Comparison of ENCODE assay signal across 11 mouse cellular contexts in the genomic region with DNA sequence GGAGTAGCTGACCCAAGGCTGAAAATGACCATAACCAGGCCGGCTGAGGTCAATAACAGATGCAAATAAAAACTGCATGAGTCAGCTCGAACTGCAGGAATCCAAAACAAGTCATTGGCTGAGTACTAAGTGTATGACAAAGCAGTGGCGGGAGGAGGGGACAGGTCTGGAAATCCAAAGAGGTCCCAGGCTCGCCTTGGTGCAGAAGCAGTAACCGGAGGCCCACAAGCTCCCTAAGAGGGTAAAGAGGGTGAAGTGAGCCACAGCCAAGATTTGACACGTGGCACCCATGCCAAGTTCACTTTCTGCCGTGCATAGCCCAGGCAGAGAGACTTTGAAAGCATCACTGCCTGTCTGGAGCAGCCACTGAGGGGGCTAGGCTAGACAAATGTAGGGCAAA. TPM values are rescaled to one million over a fixed set of nuclear protein-coding genes. Genes with fewer than 3 reads are reported as not detected.
A peak's percentile ranks its signal among the peaks of the same experiment; 100 is the strongest.
DNase-seq lines count a peak whose midpoint lies in the region; ATAC-seq and TF ChIP-seq lines count a peak whose summit lies in the region.
"Had no signal": no experiment of that assay in that cellular context is flagged by ENCODE, and none has a peak within 500 bp of the region (broad histone marks: within the 10 kb centered on the region; RNA-seq: fewer than 3 reads in every experiment).

No protein-coding gene starts in this region.

- intact Hi-C loops in gastrocnemius, adult 2 months (cut with DNase I) = no loop called here

- H3K4me2 ChIP-seq in kidney, embryonic 15.5 days = no peak overlapping the region
- no peak overlapping the region for H3K4me2 ChIP-seq in midbrain, embryonic 16.5 days (ENCODE audit: low read length)
- H3K4me2 ChIP-seq: hindbrain, embryonic 15.5 days had no signal

- no peaks in the 10 kb centered on the region for H3K27me3 ChIP-seq in kidney, adult 2 months (replicated peaks; ENCODE audit: control insufficient read depth, insufficient read depth, low read length)
- H3K27me3 ChIP-seq in kidney, embryonic 15.5 days = no peaks in the 10 kb centered on the region; the same call in 1 of the 2 replicates
- peaks cover 6% of the 10 kb centered on the region; the same call in 1 of the 2 replicates for H3K27me3 ChIP-seq in limb, embryonic 10.5 days (ENCODE audit: low read depth, poor library complexity, severe bottlenecking)
- no peaks in the 10 kb centered on the region for H3K27me3 ChIP-seq in midbrain, embryonic 16.5 days (ENCODE audit: control insufficient read depth, insufficient read depth, low read depth, low read length)
- H3K27me3 ChIP-seq: hindbrain, embryonic 15.5 days had no signal

- TF ChIP-seq POLR2A in kidney, adult 2 months (IDR thresholded peaks at IDR 0.05; ENCODE audit: low read depth, low read length) = no peak

- peak; percentile 62 for DNase-seq in kidney, adult 2 months
- DNase-seq in MN1 (ENCODE audit: low spot score) = peak; percentile 43
- DNase-seq in gastrocnemius, adult 2 months = peak; percentile 63
- DNase-seq in limb, embryonic 10.5 days (ENCODE audit: low spot score) = no peak
- no peak for DNase-seq in layer of hippocampus, adult 18-20 months (ENCODE audit: low spot score in 2 of 2)
- DNase-seq: thymus, postnatal 25 days had no signal

- no peak for TF ChIP-seq CTCF in kidney, adult 2 months (conservative IDR thresholded peaks at IDR 0.05; ENCODE audit: insufficient read depth, insufficient read length, low read depth, low read length)
- no peak for TF ChIP-seq CTCF in gastrocnemius, adult 2 months (IDR thresholded peaks at IDR 0.05)

- no peak overlapping the region for H3K9ac ChIP-seq in kidney, embryonic 15.5 days
- no peak overlapping the region for H3K9ac ChIP-seq in midbrain, embryonic 16.5 days (ENCODE audit: low read depth, low read length)
- H3K9ac ChIP-seq: hindbrain, embryonic 15.5 days had no signal

- H3K4me1 ChIP-seq in kidney, adult 2 months (ENCODE audit: control insufficient read depth, insufficient read depth, low read length) = peaks cover 5% of the 10 kb centered on the region; the same call in 1 of the 2 replicates
- peaks cover 36% of the 10 kb centered on the region for H3K4me1 ChIP-seq in kidney, embryonic 15.5 days
- peaks cover 51% of the 10 kb centered on the region for H3K4me1 ChIP-seq in limb, embryonic 10.5 days
- peaks cover 18% of the 10 kb centered on the region for H3K4me1 ChIP-seq in midbrain, embryonic 16.5 days (ENCODE audit: control insufficient read depth, insufficient read depth, low read length)

- H3K4me3 ChIP-seq in kidney, adult 2 months (ENCODE audit: insufficient read depth, low read depth, low read length) = no peak overlapping the region
- H3K4me3 ChIP-seq in kidney, embryonic 15.5 days (replicated peaks) = no peak overlapping the region
- H3K4me3 ChIP-seq in gastrocnemius, adult 2 months = peak overlapping the region; percentile 38
- no peak overlapping the region for H3K4me3 ChIP-seq in limb, embryonic 10.5 days
- no peak overlapping the region for H3K4me3 ChIP-seq in midbrain, embryonic 16.5 days (ENCODE audit: low read depth, low read length)
- H3K4me3 ChIP-seq: forebrain, embryonic 10.5 days; hindbrain, embryonic 15.5 days had no signal

- H3K9me3 ChIP-seq in kidney, embryonic 15.5 days (replicated peaks) = no peaks in the 10 kb centered on the region
- H3K9me3 ChIP-seq in limb, embryonic 10.5 days (replicated peaks) = no peaks in the 10 kb centered on the region
- H3K9me3 ChIP-seq in midbrain, embryonic 16.5 days (replicated peaks; ENCODE audit: control insufficient read depth, low read length, poor library complexity, severe bottlenecking) = no peaks in the 10 kb centered on the region
- H3K9me3 ChIP-seq: forebrain, embryonic 10.5 days; hindbrain, embryonic 15.5 days had no signal

- WGBS in kidney, adult 2 months = 32% methylated on average over 7 of the region's 7 CpGs
- WGBS in kidney, embryonic 15.5 days = 48% methylated on average over 7 of the region's 7 CpGs
- WGBS in limb, embryonic 10.5 days = 75% methylated on average over 7 of the region's 7 CpGs
- 52% methylated on average over 7 of the region's 7 CpGs for WGBS in midbrain, embryonic 16.5 days

- no peaks in the 10 kb centered on the region for H3K36me3 ChIP-seq in kidney, adult 2 months (ENCODE audit: control insufficient read depth, insufficient read depth, low read length)
- no peaks in the 10 kb centered on the region for H3K36me3 ChIP-seq in kidney, embryonic 15.5 days
- no peaks in the 10 kb centered on the region for H3K36me3 ChIP-seq in limb, embryonic 10.5 days
- no peaks in the 10 kb centered on the region for H3K36me3 ChIP-seq in midbrain, embryonic 16.5 days (ENCODE audit: control insufficient read depth, insufficient read depth, low read length)
- H3K36me3 ChIP-seq: forebrain, embryonic 10.5 days; hindbrain, embryonic 15.5 days had no signal

- ATAC-seq in kidney, embryonic 15.5 days (replicated peaks; ENCODE audit: low FRiP score) = no peak
- ATAC-seq in monocyte, adult 5-6 weeks (replicated peaks; ENCODE audit: insufficient number of reproducible peaks, low FRiP score, low TSS enrichment, poor library complexity, severe bottlenecking) = no peak
- no peak for ATAC-seq in midbrain, embryonic 16.5 days

- 0 out of 2 replicates have a peak overlapping the region, but pooled peaks have one; percentile 10 for H3K27ac ChIP-seq in kidney, adult 2 months (ENCODE audit: insufficient read depth, low read depth, low read length)
- no peak overlapping the region for H3K27ac ChIP-seq in kidney, embryonic 15.5 days
- peak overlapping the region; percentile 72 for H3K27ac ChIP-seq in gastrocnemius, adult 2 months
- peak overlapping the region; percentile 46; the same call in 1 of the 2 replicates for H3K27ac ChIP-seq in limb, embryonic 10.5 days
- H3K27ac ChIP-seq in midbrain, embryonic 16.5 days (ENCODE audit: low read length) = no peak overlapping the region
- H3K27ac ChIP-seq: forebrain, embryonic 10.5 days; hindbrain, embryonic 15.5 days had no signal

RNA-seq across cellular contexts. Expression of a gene that starts 41.0 kb away (rescaled TPM):
- polyA plus RNA-seq in kidney, adult 2 months (2012; rRNA removed) = 26.3 and 33.7 TPM in 2 replicates
- 51.6 and 54.7 TPM in 2 replicates for polyA plus RNA-seq in kidney, embryonic 15.5 days (2015; fragmentation: Nextera tagmentation; extraction: Ambion mirVana)
- total RNA-seq in gastrocnemius, adult 2 months (2021) = 10 to 100 TPM; 20.7 to 29.4 TPM
- 63.5 and 67.6 TPM in 2 replicates for polyA plus RNA-seq in limb, embryonic 10.5 days (2016; fragmentation: Nextera tagmentation; extraction: Ambion mirVana)
- total RNA-seq in layer of hippocampus, adult 18-20 months (2021) = 10 to 100 TPM; 24.4 to 29.3 TPM
- 4.5 to 5.2 TPM in 2 of 3 replicates, not detected in the other for total RNA-seq in monocyte, adult 5-6 weeks (2017)
- polyA plus RNA-seq in midbrain, embryonic 16.5 days (2015; fragmentation: Nextera tagmentation; extraction: Ambion mirVana) = 84.0 and 91.8 TPM in 2 replicates

Comparison
In these comparisons a context has a peak if more than half of its experiments do, and no peak if none do; other contexts are left out.
1. H3K27ac ChIP-seq: peak in kidney, adult 2 months (single experiment), gastrocnemius, adult 2 months (single experiment) and limb, embryonic 10.5 days (single experiment); none in kidney, embryonic 15.5 days (single experiment) and midbrain, embryonic 16.5 days (single experiment).
2. DNase-seq: peak in kidney, adult 2 months (single experiment), MN1 (single experiment) and gastrocnemius, adult 2 months (single experiment); none in limb, embryonic 10.5 days (single experiment) and layer of hippocampus, adult 18-20 months (0 of 2).